Mouse (Mus musculus): Measurements from ENCODE around the gene Tedc1. TPM values are rescaled to one million over a fixed set of nuclear protein-coding genes. Genes with fewer than 3 reads are reported as not detected.

Gene Tedc1
- polyA plus RNA-seq, 1 experiment from 2014 or later, result 6.8 TPM

DNA sequence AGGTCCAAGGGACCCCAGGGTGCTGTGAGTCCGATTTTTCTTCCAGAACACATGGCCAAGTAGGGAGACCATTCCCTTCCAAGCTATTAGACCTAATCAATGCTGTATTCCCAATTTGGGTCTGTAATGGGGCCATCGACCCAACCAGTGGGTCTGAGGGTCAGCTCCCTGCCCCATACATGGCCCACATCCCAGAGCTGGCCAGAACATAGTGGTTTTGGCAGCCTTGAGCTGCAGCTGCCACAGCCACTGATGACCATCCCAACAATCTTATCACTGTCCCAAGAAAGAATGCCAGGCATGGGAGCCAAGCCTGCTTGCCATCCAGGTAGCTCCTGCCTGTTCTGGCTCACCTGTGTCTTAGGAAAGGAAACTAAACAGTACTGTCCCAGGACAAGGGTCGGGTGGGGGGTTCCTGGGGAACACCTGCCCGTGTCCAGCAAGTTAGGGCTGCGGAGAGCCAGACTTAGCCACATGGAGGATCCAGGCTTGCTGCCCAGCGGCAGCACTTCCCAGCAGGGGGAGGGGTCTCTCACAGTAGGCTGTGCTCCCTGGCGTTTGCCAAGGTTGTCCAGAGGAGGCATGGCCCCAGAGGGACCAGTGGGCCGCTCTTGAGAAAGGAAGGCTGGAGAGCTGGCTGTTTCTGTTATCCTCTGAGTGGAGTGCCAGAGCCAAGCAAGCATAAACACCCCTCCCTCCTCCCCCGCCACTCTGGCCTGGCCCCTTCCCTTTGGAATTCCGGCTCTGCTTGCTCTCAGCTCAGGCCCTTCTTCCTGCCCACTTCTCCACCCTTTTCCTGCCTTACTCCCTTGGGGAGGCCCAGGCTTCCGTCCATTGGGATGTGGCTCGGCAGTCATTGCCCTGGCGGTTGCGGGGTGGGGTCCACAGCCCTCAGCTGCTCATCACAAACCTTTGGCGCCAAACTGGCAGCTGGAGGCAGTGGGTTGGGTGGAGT, 13.9 kb upstream of the Tedc1 start:
- Histone ChIP-seq H3K9ac (ENCODE audit: low read depth, low read length) (0 out of 2 replicates have a peak overlapping the region, but pooled peaks have one; percentile 22), H3K4me2 (replicated peaks; ENCODE audit: low read depth) (peak overlapping the region; percentile 89), H3K36me3 (ENCODE audit: control insufficient read depth, insufficient read depth) (peaks cover 15% of the 10 kb centered on the region; the same call in 1 of the 2 replicates), H3K9me3 (ENCODE audit: control insufficient read depth) (no peaks in the 10 kb centered on the region), H3K4me1 (replicated peaks; ENCODE audit: control insufficient read depth, insufficient read depth, low read length) (peaks cover 12% of the 10 kb centered on the region), H3K4me3 (ENCODE audit: low read depth, low read length) (peak overlapping the region; percentile 51), H3K27me3 (replicated peaks; ENCODE audit: control insufficient read depth, insufficient read depth, low read length) (peaks cover 34% of the 10 kb centered on the region), H3K27ac (ENCODE audit: low read depth, low read length) (peak overlapping the region; percentile 62; the same call in 1 of the 2 replicates)
- 20% methylated on average over 15 of the region's 15 CpGs for WGBS
- TF ChIP-seq CTCF (IDR thresholded peaks at IDR 0.05; ENCODE audit: low read depth), result no peak; the same call in 1 of the 2 replicates
- no peak for ATAC-seq

DNA sequence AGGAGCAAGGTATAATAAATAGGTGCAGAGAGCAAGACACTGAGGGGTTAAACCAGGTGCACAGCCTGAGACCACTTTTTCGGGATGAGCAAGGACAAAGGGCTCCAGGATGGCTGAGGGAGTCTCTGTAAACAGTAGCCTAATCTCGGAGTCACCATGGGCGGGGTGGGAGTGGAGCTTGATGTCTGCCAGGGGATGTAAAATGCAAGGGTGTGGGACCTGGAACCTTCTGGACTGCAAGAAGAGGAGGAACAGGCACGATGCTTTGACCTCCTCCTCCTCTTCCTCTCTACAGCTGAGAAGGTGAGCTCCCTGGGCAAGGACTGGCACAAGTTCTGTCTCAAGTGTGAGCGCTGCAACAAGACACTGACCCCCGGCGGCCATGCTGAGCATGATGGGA, 13.1 kb upstream of the Tedc1 start:
- Histone ChIP-seq H3K9me3 (ENCODE audit: control insufficient read depth) (no peaks in the 10 kb centered on the region), H3K4me2 (replicated peaks; ENCODE audit: low read depth) (peak overlapping the region; percentile 89), H3K4me3 (ENCODE audit: low read depth, low read length) (peak overlapping the region; percentile 16; the same call in 1 of the 2 replicates), H3K9ac (ENCODE audit: low read depth, low read length) (no peak overlapping the region), H3K27ac (ENCODE audit: low read depth, low read length) (no peak overlapping the region; the same call in 1 of the 2 replicates), H3K36me3 (ENCODE audit: control insufficient read depth, insufficient read depth) (peaks cover 7% of the 10 kb centered on the region; the same call in 1 of the 2 replicates), H3K27me3 (replicated peaks; ENCODE audit: control insufficient read depth, insufficient read depth, low read length) (peaks cover 34% of the 10 kb centered on the region), H3K4me1 (replicated peaks; ENCODE audit: control insufficient read depth, insufficient read depth, low read length) (peaks cover 13% of the 10 kb centered on the region)
- 43% methylated on average over 7 of the region's 7 CpGs for WGBS
- peak; percentile 31 for TF ChIP-seq CTCF (IDR thresholded peaks at IDR 0.05; ENCODE audit: low read depth)
- ATAC-seq, result no peak

DNA sequence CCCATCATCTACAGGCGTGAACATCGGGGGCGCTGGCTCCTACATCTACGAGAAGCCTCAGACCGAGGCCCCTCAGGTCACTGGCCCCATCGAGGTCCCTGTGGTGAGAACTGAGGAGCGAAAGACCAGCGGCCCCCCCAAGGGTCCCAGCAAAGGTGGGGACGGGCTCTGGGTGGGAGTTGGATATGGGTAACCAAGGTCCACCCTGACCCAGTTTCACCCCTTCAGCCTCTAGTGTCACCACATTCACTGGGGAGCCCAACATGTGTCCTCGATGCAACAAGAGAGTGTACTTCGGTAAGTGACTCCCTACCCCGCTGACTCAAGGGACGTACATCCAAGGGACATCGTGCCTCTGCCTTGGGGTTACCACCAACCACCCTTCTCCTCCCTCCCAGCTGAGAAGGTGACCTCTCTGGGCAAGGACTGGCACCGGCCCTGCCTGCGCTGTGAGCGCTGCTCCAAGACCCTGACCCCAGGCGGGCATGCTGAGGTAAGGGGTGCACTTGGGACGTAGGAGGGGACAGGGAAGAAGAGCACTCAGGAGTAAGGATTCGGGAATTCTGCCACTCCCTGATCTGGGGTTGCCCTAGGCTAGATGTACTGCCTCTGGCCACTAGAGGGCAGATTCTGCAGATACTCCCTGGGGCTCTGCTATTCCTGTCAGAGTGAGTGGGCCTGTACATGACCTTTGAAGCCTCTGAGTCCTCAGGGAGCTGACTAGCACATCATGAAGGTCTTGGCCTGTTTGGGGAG, 12.0 kb upstream of the Tedc1 start:
- Histone ChIP-seq H3K27ac (ENCODE audit: low read depth, low read length) (no peak overlapping the region), H3K36me3 (ENCODE audit: control insufficient read depth, insufficient read depth) (peaks cover 7% of the 10 kb centered on the region; the same call in 1 of the 2 replicates), H3K4me1 (replicated peaks; ENCODE audit: control insufficient read depth, insufficient read depth, low read length) (peaks cover 19% of the 10 kb centered on the region), H3K9ac (ENCODE audit: low read depth, low read length) (no peak overlapping the region), H3K4me2 (replicated peaks; ENCODE audit: low read depth) (no peak overlapping the region), H3K9me3 (ENCODE audit: control insufficient read depth) (no peaks in the 10 kb centered on the region), H3K4me3 (ENCODE audit: low read depth, low read length) (no peak overlapping the region), H3K27me3 (replicated peaks; ENCODE audit: control insufficient read depth, insufficient read depth, low read length) (peaks cover 34% of the 10 kb centered on the region)
- no peak for ATAC-seq
- WGBS, result 79% methylated on average over 20 of the region's 20 CpGs
- TF ChIP-seq CTCF (IDR thresholded peaks at IDR 0.05; ENCODE audit: low read depth), result peak; percentile 81

DNA sequence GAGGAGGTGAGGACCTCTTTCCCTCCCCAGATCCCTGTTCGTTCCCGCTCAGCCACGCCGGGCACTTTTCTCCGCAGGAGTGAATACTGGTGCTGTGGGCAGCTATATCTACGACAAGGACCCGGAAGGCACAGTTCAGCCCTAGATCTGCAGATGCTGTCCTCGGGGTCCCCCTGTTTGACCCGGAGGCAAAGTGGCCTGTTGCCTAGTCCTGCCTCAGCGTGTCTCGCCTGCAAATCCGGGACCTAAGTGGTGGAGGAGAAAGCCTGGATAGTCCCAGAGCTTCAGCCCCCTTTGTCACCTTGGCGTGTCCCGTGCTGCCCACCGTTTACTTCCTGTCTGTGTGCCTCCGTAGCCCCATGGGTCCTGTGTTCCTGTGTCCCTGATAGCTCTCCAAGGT, 11.3 kb upstream of the Tedc1 start:
- Histone ChIP-seq H3K9ac (ENCODE audit: low read depth, low read length) (no peak overlapping the region), H3K4me2 (replicated peaks; ENCODE audit: low read depth) (no peak overlapping the region), H3K4me1 (replicated peaks; ENCODE audit: control insufficient read depth, insufficient read depth, low read length) (peaks cover 15% of the 10 kb centered on the region), H3K36me3 (ENCODE audit: control insufficient read depth, insufficient read depth) (peaks cover 7% of the 10 kb centered on the region; the same call in 1 of the 2 replicates), H3K27ac (ENCODE audit: low read depth, low read length) (no peak overlapping the region), H3K9me3 (ENCODE audit: control insufficient read depth) (no peaks in the 10 kb centered on the region), H3K27me3 (replicated peaks; ENCODE audit: control insufficient read depth, insufficient read depth, low read length) (peaks cover 34% of the 10 kb centered on the region), H3K4me3 (ENCODE audit: low read depth, low read length) (no peak overlapping the region)
- no peak for ATAC-seq
- 93% methylated on average over 16 of the region's 16 CpGs for WGBS
- no peak for TF ChIP-seq CTCF (IDR thresholded peaks at IDR 0.05; ENCODE audit: low read depth)

DNA sequence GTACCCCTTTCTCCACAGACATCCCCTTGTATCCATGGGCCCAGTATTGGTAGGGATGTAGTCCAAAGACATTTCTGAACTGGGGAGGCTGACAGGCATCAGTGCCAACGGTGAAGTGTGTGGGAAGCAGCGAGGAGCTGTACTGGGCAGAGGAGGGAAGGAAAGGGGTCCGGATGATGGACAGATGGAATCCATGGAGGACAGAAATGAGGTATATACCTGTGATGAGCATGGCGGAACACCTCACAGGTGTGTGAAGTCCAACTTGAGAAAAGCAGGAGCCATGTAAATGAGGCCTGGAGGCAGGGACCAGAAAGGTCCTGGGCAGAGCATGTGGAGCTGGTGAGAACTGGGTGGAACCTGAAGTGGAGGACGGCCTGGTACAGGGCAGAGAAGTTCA, 10.6 kb upstream of the Tedc1 start:
- H3K27me3 ChIP-seq (replicated peaks; ENCODE audit: control insufficient read depth, insufficient read depth, low read length), result peaks cover 30% of the 10 kb centered on the region
- no peak overlapping the region for H3K27ac ChIP-seq (ENCODE audit: low read depth, low read length)
- H3K4me3 ChIP-seq (ENCODE audit: low read depth, low read length), result no peak overlapping the region
- H3K4me2 ChIP-seq (replicated peaks; ENCODE audit: low read depth), result no peak overlapping the region
- 87% methylated on average over 5 of the region's 5 CpGs for WGBS
- H3K36me3 ChIP-seq (ENCODE audit: control insufficient read depth, insufficient read depth), result peaks cover 7% of the 10 kb centered on the region; the same call in 1 of the 2 replicates
- H3K9me3 ChIP-seq (ENCODE audit: control insufficient read depth), result no peaks in the 10 kb centered on the region
- ATAC-seq, result no peak
- no peak for TF ChIP-seq CTCF (IDR thresholded peaks at IDR 0.05; ENCODE audit: low read depth)
- no peak overlapping the region for H3K9ac ChIP-seq (ENCODE audit: low read depth, low read length)
- peaks cover 16% of the 10 kb centered on the region for H3K4me1 ChIP-seq (replicated peaks; ENCODE audit: control insufficient read depth, insufficient read depth, low read length)
